Mouse (Mus musculus) urinary bladder, postnatal 4 days (tissue): ENCODE measurements around the gene 1700056E22Rik.

ENCODE experiments used
- DNase-seq, 2 experiments: peaks; one replicate each; pipeline ENCODE4 v3.0.0; 2021 to 2022; ENCODE audit warnings: low spot score in 2 of 2

The 1700056E22Rik gene

DNA sequence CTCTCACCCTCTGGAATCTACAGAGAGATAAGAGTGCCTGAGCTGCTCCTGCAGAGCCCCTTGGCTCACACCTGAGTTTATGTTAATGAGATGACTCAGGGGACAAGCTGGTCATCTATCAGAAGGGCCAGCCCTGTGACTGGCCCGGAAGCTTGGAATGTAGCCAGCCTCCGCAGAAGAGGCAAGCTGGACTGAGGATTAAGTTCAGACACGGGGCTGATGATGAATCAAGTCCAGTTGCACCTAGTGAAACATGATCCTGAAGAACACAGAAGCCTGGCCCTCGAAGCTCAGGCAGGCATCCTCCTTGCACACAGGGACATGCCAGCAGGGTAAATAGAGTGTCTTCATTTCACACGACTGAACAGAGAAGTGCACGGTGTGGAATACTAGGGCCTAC, 17.7 kb upstream of the 1700056E22Rik start:
- no peak for DNase-seq

DNA sequence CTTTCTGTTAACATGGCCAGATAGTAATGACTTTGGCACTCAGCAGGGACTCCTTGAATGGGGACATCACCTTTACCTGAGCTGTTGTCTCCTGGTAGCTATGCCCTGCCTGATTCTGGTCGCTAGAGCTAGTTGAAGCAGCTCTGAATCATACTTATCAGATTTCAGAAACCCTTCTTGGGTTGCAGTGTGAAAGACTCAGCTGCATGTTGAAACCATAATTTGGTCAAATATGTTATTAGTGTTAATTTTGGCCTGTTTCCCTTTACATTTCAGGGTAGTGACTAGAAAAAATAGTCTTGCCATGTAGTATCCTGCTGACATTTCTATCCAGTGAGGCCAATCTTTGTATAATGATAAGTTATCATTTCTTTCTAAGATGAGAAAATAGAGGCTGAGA, 17.2 kb upstream of the 1700056E22Rik start:
- no peak for DNase-seq

- no peak for DNase-seq
Measured at GRCm38 (mm10) chr1:184048675-184049418, 14.7 kb upstream of the 1700056E22Rik start.

DNA sequence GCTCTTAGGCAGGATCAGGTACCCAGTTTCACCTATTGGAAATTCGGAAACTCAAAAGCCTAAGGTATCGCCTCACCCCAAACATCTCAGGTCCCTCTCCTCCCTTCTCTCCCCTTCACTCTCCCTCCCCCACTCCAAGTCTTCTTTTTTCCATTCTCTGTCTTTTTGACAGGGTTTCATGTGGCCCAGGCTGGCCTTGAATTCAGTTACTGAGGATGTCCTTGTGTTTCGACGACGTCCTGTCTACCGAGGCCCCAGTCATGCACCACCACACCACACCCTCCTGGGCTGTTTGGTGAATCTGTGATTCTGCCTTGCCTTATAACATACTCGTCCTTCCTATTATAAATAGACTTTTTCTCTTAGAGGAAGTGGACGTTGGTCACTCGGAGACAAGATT, 13.7 kb upstream of the 1700056E22Rik start:
- no peak for DNase-seq

DNA sequence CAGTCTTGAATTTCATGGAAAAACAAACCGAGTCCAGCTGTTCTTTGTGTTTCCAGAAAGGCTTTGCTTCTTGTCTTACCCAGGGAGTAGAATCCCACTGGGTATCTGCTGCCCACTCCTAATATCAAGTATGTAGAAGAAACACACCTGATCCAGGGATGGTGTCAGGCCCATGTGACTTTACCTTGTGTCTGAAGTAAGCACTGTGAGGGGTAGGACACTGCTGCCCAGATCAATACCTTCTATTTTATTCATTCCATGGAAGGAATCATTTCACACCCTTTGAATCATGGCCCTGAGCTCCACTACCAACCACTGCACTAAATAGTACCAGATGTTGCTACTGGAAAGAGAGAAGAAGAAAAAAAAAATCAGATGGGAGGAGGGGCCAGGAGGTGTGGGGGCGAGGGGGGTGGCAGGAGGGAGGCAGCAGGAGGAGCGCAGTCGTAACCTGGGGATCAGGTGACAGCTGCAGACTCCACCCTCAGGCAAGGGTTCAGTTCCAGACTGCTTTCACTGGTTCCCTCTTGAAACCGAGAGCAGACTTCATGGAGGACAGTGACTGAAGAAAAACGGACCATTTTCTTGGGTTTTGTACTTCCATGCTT, 12.1 kb upstream of the 1700056E22Rik start:
- DNase-seq, result no peak

- no peak for DNase-seq
Measured at GRCm38 (mm10) chr1:184043391-184043790, 9.3 kb upstream of the 1700056E22Rik start.

DNA sequence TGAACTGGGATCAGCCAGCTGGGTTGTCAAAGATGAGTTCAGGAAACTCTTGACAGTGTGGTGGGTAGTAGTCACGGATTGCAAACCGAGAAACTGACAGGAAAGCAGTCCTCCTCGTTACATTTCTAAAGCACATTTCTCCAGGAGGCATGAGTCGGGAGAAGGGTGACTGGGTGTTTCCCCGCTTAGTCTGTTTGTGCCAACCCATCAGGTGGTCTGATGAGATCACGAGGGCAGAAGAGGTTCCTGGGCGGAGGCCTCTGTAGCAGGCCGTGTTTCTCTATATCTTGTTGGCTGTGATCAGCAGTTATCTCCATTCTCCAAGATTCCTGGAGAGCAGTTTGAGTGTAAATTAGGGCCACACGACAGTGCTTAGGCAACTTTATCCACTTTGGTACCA, 8.6 kb upstream of the 1700056E22Rik start:
- DNase-seq, result no peak

DNA sequence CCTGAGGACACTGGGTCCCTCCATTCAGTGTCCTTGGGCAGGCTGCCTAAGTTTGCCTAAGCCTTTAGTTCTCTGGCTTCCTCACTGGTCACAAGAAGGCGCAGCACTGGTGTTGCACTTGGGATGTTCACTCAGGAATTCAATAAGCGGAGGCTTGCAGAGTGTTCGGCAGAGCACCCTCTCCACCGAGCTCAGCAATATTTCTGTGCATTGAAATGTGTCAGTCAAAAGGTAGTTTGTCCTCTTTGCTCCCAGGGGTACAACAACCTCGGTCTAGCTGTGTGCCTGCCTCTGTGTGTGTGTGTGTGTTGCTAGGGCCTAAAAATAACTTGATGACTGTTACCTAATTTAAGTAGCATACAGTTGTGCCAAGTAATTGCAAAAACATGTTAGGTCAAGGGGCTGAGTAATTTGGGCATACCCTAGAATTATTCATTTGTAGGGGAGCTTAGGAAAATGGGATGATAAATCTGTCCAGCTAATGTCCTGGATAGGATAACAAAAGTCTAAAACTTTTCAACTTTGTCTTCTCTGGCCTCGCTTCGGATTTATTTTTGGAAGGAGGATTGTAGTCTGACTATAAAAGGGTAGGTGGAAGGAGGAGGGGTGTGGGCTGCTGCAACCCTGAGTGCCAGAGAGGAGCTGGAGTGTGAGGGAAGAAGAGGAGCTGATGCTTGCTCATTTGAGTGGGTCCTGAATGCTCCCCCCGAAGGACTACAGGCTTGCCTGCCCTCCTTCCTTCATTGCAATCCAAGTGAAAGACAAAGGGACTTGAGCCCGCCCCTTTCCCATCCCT, 7.9 kb upstream of the 1700056E22Rik start:
- DNase-seq, result peak in 1 of 2 experiments; percentile 64

GRCm38 (mm10) chr1:184040906-184041305, 6.8 kb upstream of the 1700056E22Rik start:
- no peak for DNase-seq

DNA sequence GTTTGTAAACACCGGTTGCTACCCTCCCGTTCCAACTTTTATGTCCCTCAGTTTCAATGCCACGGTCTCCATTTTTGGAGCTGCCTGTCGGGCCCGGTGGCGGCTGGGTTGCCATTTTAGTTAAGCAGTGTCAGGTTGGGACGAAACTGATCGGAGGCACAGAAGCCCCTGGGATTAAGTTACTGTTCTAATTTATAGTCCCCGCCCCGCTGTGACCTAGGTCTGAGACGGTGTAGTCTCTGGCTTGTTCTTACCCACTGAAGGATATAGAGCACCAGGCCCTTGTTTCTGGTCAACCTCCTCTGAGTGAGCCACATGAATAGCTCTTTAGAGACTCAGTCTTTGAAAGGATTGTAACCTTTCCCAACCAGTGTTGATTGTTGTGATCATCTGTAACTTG, 6.1 kb upstream of the 1700056E22Rik start:
- no peak for DNase-seq

DNA sequence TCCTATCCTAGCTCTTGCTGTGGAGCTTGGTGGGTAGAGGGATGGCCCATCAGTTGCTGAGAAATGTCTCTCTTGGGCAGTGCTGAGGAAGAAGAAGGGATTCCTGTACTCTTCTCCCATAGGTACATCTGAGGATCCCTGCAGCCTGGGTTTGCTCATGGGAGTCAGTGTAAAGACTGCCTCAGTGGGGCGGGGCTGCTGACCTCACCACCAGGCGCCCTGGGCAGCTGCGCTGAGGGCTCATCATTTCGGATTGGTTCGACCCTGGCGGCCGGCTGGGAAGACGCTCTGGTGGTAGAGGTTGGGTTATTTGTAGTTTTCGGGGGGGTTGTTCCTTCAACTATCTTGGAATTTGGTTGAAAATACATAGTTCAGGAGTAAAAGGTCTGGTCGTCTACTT, 5.2 kb upstream of the 1700056E22Rik start:
- no peak for DNase-seq

DNA sequence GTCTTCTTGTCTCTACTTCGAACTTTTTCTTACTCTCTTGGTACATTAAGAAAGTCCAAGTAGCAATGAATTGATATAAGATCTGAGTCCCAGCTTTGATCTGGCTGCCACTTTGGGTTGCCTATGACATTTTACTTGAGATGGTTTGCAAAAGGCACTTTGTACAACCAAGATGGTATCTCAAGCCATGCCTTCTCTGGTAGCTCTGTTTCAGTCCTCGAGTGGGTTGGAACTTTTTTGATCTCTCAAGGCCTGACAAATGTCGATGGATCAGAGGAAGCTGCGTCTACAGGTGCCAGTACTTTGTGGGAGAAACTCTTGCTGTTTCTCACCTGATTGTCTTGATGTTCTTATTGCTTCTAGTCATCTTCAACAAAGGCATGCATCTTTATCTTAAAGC, 3.7 kb upstream of the 1700056E22Rik start:
- no peak for DNase-seq

DNA sequence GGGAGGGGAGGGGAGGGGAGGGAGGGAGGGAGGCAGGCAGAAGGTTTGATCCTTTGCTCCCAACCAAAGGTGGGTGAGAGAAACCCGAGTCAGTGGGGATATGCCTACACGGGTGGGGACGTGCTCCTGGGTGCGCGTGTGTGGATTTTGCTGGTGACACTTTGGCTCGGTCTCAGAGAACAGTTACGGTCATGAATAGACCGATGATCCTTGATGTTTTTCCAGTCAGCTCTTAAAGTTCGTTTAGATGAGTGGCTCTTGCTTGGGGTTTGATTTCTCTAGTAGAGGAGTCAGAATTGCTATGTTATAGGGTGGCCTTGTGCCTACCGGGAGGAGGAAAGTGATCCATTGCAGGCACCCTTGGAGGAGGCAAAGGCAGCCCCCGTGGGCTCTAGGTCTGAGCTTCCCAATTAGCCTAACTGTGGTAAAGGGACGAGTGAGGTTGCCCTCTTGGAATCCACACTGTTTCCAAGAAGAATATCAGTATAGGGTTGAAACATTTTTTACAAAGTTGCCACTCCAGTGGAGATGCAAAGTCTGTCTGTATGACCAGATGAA, 1.3 kb upstream of the 1700056E22Rik start:
- DNase-seq, result no peak

DNA sequence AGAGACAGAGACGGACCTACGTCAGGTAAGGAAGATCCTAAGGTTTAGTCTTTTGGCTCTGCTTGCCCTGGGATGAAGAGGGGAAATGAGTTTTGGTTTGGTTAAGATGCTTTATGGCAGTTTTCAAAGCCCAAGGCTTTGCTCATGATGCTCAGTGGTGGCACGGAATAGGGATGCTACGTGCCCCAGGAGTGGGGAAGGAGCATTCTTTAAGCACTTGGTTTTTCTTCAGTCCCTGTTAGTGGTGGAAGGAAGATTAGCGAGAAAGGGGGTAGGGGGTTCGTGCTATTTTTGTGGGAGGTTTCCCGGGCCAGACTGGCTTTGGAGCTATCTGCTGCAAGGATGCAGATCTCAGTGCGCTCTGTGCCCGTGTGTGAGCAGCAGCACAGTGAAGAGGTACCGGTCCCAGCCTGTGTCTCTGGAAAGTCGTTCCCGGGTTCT, 660 bp upstream of the 1700056E22Rik start:
- no peak for DNase-seq

DNA sequence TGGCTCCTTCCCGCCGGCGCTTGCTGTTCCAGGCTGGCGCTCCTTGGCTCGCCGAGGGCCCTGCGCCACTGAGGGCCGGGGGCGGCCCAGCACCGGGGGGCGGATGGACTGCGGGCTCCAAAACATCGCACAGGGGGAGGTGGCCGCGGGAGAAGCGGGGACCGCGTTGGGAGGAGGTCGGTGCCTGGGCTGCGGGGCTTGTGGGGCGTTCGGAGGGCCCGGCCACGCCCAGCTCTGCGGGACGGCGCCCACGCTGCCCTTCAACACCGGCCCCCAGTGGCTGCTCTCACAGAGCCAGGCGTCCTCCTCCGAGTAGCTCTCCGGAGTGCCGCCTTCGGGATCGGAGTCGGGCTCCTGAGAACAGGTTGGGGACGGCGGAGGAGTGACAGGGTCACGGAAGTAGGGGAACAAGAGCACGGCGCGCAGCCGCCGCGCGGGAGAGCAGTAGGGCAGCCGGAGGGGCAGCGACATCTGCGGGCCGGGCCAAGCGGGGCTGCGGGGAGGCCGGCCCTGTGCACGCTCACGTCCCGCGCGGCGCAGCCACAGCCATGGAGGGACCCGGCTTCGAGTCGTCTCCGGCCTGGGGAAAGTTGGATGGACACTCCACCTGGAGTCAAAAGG, 601 bp downstream of the 1700056E22Rik start:
- no peak for DNase-seq

GRCm38 (mm10) chr1:184032682-184033389, 1.3 kb downstream of the 1700056E22Rik start:
- no peak for DNase-seq

- no peak for DNase-seq
Measured at GRCm38 (mm10) chr1:184030070-184030802, 3.9 kb downstream of the 1700056E22Rik start.

DNA sequence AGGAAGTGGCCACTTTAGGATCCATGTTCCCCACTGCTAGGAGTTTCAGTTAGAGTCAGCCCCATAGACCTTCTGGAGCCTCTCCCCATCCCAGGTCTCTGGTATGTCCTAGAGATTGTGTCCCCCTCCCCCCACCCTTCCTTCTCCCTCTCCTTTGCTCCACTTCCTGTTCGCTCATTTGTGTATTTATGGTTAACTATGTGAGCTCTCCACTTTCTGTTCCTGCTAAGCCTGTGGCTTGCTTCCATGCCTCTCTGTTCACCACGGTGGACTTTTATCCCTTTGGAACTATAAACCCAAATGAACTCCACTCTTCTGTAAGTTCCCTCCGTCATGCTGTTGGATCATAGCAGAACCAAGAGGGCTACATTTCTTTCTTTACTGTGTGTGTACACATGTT, 7.1 kb downstream of the 1700056E22Rik start:
- DNase-seq, result no peak

GRCm38 (mm10) chr1:184025079-184025478, 9.0 kb downstream of the 1700056E22Rik start:
- no peak for DNase-seq

DNA sequence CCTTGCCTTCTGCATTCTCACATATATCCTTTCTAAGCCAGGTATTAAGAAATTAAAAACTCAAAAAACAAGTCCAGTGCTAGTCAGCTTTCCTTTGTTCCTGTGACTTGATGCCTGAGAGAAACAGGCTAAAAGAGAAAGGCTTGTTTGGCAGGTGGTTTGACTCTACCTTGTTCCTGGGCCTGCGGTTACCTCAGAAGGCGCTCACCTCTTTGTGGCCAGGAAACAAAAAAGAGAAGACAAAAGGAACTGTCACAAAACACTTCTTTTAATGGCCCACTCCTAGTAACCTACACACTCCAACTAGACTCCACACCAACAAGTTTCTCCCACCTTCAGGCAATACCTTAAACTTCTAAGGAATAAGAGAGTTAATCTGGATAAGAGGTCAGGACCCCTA, 9.5 kb downstream of the 1700056E22Rik start:
- no peak for DNase-seq

DNA sequence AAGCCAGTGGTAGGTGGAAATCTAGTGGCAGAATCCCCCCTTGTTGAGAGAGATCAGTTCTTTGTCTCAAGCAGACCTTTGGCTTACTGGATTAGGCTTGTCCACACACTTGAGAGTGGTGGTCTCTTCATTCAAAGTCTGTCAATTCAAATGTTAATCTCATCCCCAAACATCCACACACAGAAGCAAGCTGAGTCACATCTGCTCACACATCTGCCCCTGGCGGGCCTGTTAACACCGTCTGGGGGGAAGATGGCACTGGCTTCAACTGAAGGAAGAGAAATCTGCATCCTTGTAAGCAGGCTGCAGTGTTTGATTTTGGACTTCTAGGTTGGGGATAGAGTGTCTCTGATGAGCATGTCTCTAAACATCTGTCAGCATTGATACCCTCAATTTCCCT, 10.1 kb downstream of the 1700056E22Rik start:
- DNase-seq, result no peak
